Mouse (Mus musculus) sigmoid colon, adult 10 weeks (tissue): ENCODE results near the gene Tmem212. TPM values are rescaled to one million over a fixed set of nuclear protein-coding genes. Genes with fewer than 3 reads are reported as not detected.

Experiments used
- polyA plus RNA-seq: library from polyadenylated mRNA; stranded (reverse); fragments of 350-450 nt; fragmentation: Illumina TruSeq; extraction: RNeasy Lipid Tissue Mini Kit (QIAGEN cat#74804); gene quantifications from one replicate; pipeline ENCODE4 v1.2.3, GENCODE M21; 2014; ENCODE audit warnings: low read depth, low replicate concordance

Tmem212 gene
- not detected for polyA plus RNA-seq

DNA sequence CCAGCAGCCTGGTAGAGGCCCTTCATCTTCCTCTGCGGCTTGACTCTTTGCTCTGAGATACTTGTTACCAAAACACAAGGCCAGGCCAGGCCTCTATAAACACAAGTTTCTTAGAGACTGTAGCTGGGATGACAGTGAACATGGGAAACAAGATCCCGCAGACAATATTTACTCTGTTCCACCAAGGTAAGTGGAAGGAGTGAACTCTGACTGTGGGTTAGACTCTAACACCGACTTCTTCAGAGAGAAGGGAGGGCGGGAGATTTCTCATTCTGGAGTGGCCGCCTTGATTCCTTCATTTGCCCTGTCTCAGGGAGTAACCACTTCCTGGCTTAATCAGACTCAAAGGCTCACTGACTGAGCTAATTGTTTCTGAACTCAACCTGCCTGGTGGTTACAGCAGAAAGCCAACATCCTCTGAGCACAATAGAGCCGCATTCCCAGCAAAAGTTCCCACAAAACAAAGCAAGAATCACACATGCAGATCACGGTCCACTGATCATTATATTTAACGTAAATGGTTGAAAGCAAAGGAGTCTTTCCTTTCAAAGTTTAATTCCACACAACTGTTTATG is at the start of gene Tmem212:
Tmem212 (minus strand) TSS at position 51 of the 575 bp plus-strand sequence.

DNA sequence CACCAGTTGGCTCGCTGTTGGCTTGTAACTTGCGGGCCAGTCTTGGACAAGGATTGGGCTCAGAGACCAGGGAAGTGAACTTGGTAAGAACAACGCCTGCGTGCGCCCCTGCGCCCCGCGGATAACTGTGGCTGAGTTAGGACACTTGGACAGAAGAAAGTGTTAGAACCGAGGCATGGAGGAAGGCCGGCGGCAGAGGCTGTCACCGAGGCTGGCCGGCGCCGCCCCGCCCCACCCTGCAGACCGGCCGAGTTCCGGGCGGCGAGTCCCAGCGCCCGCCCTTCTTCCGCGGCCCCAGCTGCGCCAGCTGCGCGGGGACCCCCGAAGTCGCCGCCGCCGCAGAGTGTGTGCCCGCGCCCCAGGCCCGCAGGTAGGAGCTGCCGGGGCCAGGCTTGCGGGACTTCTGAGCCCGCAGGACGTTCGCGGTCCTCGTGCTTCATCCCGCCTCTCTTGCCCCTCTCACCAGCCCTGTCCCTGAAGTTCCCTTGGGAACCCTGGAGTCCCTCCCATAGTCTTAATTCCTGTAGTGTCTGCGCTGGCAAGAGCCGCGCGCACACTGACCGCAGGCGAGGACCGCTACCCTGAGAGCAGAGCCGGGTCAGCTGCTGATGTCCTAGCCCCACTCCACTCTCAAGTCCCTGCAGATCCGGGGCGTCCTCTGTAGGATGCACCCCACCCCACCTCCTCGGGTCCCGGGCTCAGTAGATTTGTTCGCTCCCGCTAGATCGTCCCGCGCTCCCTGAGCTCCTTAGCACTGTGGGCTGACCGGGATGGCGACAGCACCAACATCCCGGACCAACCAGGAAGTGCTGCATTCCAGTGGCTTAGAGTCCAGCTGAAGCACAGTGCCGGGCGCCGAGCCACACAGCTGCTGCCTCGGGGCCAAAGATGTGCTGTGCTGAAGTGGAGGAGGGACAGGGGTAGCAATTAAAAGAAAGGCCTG is 42.5 kb upstream of the Tmem212 start, which contains the start of gene Pld1:
Pld1 (plus strand) TSS at position 315 of the 943 bp plus-strand sequence.

Other genes starting within 250 kb of the Tmem212 start
- 36.7 TPM for gene Fndc3b, start 185.1 kb downstream of the Tmem212 start, polyA plus RNA-seq
- gene Pld1, start 42.3 kb upstream of the Tmem212 start, polyA plus RNA-seq, result 103 TPM